Mouse (Mus musculus): ENCODE results near the gene Cacng7. TPM values are rescaled to one million over a fixed set of nuclear protein-coding genes. Genes with fewer than 3 reads are reported as not detected.
"Not testable (repeated sequence)": the region's sequence is repeated elsewhere in the genome, so short reads cannot be mapped to it uniquely, and the experiment has no call there.

Gene Cacng7
- polyA plus RNA-seq, 1 experiment from 2014 or later = 0.81 TPM

- no peak for ATAC-seq (ENCODE audit: low FRiP score, low TSS enrichment)
- Histone ChIP-seq H3K36me3 (ENCODE audit: insufficient read depth, low read length) (peaks cover 12% of the 10 kb centered on the region), H3K4me2 (replicated peaks; ENCODE audit: low read depth, low read length) (peak overlapping the region; percentile 77), H3K9ac (replicated peaks; ENCODE audit: low read length) (peak overlapping the region; percentile 62), H3K27ac (ENCODE audit: low read length) (peak overlapping the region; percentile 80), H3K27me3 (ENCODE audit: insufficient read depth, low read length) (no peaks in the 10 kb centered on the region), H3K4me3 (ENCODE audit: low read length) (peak overlapping the region; percentile 52), H3K4me1 (ENCODE audit: insufficient read depth, low read length) (peaks cover 24% of the 10 kb centered on the region), H3K9me3 (ENCODE audit: low read length) (no peaks in the 10 kb centered on the region)
- 69% methylated on average over 3 of the region's 3 CpGs for WGBS
These were observed 41.0 kb upstream of the Cacng7 start for GRCm38 (mm10) chr7:3291764-3292163.

GRCm38 (mm10) chr7:3292271-3292670 lies 40.5 kb upstream of the Cacng7 start:
- H3K27me3 ChIP-seq (ENCODE audit: insufficient read depth, low read length); ATAC-seq (ENCODE audit: low FRiP score, low TSS enrichment); H3K9me3 ChIP-seq (ENCODE audit: low read length): not testable (repeated sequence)
- Histone ChIP-seq H3K36me3 (ENCODE audit: insufficient read depth, low read length) (peaks cover 17% of the 10 kb centered on the region), H3K9ac (replicated peaks; ENCODE audit: low read length) (peak overlapping the region; percentile 62), H3K4me1 (ENCODE audit: insufficient read depth, low read length) (peaks cover 24% of the 10 kb centered on the region), H3K27ac (ENCODE audit: low read length) (peak overlapping the region; percentile 80), H3K4me2 (replicated peaks; ENCODE audit: low read depth, low read length) (peak overlapping the region; percentile 77), H3K4me3 (ENCODE audit: low read length) (peak overlapping the region; percentile 52)
- WGBS = 54% methylated on average over 12 of the region's 12 CpGs

GRCm38 (mm10) chr7:3292791-3293190 lies 40.0 kb upstream of the Cacng7 start:
- no peaks in the 10 kb centered on the region for H3K27me3 ChIP-seq (ENCODE audit: insufficient read depth, low read length)
- peak overlapping the region; percentile 77 for H3K4me2 ChIP-seq (replicated peaks; ENCODE audit: low read depth, low read length)
- 0% methylated on average over 14 of the region's 14 CpGs for WGBS
- H3K36me3 ChIP-seq (ENCODE audit: insufficient read depth, low read length) = peaks cover 22% of the 10 kb centered on the region
- H3K9ac ChIP-seq (replicated peaks; ENCODE audit: low read length) = peak overlapping the region; percentile 64
- peak overlapping the region; percentile 52 for H3K4me3 ChIP-seq (ENCODE audit: low read length)
- H3K9me3 ChIP-seq (ENCODE audit: low read length) = no peaks in the 10 kb centered on the region
- H3K27ac ChIP-seq (ENCODE audit: low read length) = peak overlapping the region; percentile 84
- peak; percentile 90 for ATAC-seq (ENCODE audit: low FRiP score, low TSS enrichment)
- peaks cover 24% of the 10 kb centered on the region for H3K4me1 ChIP-seq (ENCODE audit: insufficient read depth, low read length)

- no peaks in the 10 kb centered on the region for H3K9me3 ChIP-seq (ENCODE audit: low read length)
- H3K9ac ChIP-seq (replicated peaks; ENCODE audit: low read length) = no peak overlapping the region
- no peak overlapping the region for H3K4me3 ChIP-seq (ENCODE audit: low read length)
- H3K27me3 ChIP-seq (ENCODE audit: insufficient read depth, low read length) = no peaks in the 10 kb centered on the region
- no peak overlapping the region for H3K4me2 ChIP-seq (replicated peaks; ENCODE audit: low read depth, low read length)
- ATAC-seq (ENCODE audit: low FRiP score, low TSS enrichment) = no peak
- H3K27ac ChIP-seq (ENCODE audit: low read length) = no peak overlapping the region
- peaks cover 23% of the 10 kb centered on the region for H3K4me1 ChIP-seq (ENCODE audit: insufficient read depth, low read length)
- peaks cover 33% of the 10 kb centered on the region for H3K36me3 ChIP-seq (ENCODE audit: insufficient read depth, low read length)
- 83% methylated on average over 1 of the region's 1 CpGs for WGBS
These were observed 38.0 kb upstream of the Cacng7 start for GRCm38 (mm10) chr7:3294794-3295193.

GRCm38 (mm10) chr7:3295321-3296110 lies 37.2 kb upstream of the Cacng7 start:
- H3K27me3 ChIP-seq (ENCODE audit: insufficient read depth, low read length) = no peaks in the 10 kb centered on the region
- H3K27ac ChIP-seq (ENCODE audit: low read length) = no peak overlapping the region
- 78% methylated on average over 5 of the region's 5 CpGs for whole genome bisulfite sequencing
- H3K4me3 ChIP-seq (ENCODE audit: low read length) = no peak overlapping the region
- no peaks in the 10 kb centered on the region for H3K9me3 ChIP-seq (ENCODE audit: low read length)
- no peak overlapping the region for H3K9ac ChIP-seq (replicated peaks; ENCODE audit: low read length)
- peaks cover 21% of the 10 kb centered on the region; the same call in 1 of the 2 replicates for H3K4me1 ChIP-seq (ENCODE audit: insufficient read depth, low read length)
- no peak for ATAC-seq (ENCODE audit: low FRiP score, low TSS enrichment)
- H3K4me2 ChIP-seq (replicated peaks; ENCODE audit: low read depth, low read length) = no peak overlapping the region
- H3K36me3 ChIP-seq (ENCODE audit: insufficient read depth, low read length) = peaks cover 33% of the 10 kb centered on the region

- H3K36me3 ChIP-seq (ENCODE audit: insufficient read depth, low read length) = peaks cover 33% of the 10 kb centered on the region
- H3K4me1 ChIP-seq (ENCODE audit: insufficient read depth, low read length) = peaks cover 19% of the 10 kb centered on the region; the same call in 1 of the 2 replicates
- H3K4me3 ChIP-seq (ENCODE audit: low read length) = no peak overlapping the region
- H3K9ac ChIP-seq (replicated peaks; ENCODE audit: low read length) = no peak overlapping the region
- peaks cover 5% of the 10 kb centered on the region; the same call in 1 of the 2 replicates for H3K27me3 ChIP-seq (ENCODE audit: insufficient read depth, low read length)
- H3K9me3 ChIP-seq (ENCODE audit: low read length) = no peaks in the 10 kb centered on the region
- 94% methylated on average over 16 of the region's 16 CpGs for WGBS
- ATAC-seq (ENCODE audit: low FRiP score, low TSS enrichment) = no peak
- no peak overlapping the region for H3K27ac ChIP-seq (ENCODE audit: low read length)
- no peak overlapping the region for H3K4me2 ChIP-seq (replicated peaks; ENCODE audit: low read depth, low read length)
These were observed 36.0 kb upstream of the Cacng7 start for GRCm38 (mm10) chr7:3296711-3297110.

GRCm38 (mm10) chr7:3299941-3300617 lies 32.7 kb upstream of the Cacng7 start:
- ATAC-seq (ENCODE audit: low FRiP score, low TSS enrichment) = no peak
- Histone ChIP-seq H3K9ac (replicated peaks; ENCODE audit: low read length) (no peak overlapping the region), H3K4me2 (replicated peaks; ENCODE audit: low read depth, low read length) (no peak overlapping the region), H3K36me3 (ENCODE audit: insufficient read depth, low read length) (peaks cover 30% of the 10 kb centered on the region), H3K27me3 (ENCODE audit: insufficient read depth, low read length) (peaks cover 35% of the 10 kb centered on the region), H3K4me1 (ENCODE audit: insufficient read depth, low read length) (peaks cover 27% of the 10 kb centered on the region), H3K9me3 (ENCODE audit: low read length) (no peaks in the 10 kb centered on the region), H3K4me3 (ENCODE audit: low read length) (no peak overlapping the region), H3K27ac (ENCODE audit: low read length) (no peak overlapping the region)
- WGBS = 59% methylated on average over 7 of the region's 7 CpGs

GRCm38 (mm10) chr7:3300891-3301627 lies 31.7 kb upstream of the Cacng7 start:
- 67% methylated on average over 8 of the region's 8 CpGs for WGBS
- no peak for ATAC-seq (ENCODE audit: low FRiP score, low TSS enrichment)
- peaks cover 25% of the 10 kb centered on the region for H3K36me3 ChIP-seq (ENCODE audit: insufficient read depth, low read length)
- H3K4me1 ChIP-seq (ENCODE audit: insufficient read depth, low read length) = peaks cover 27% of the 10 kb centered on the region
- no peaks in the 10 kb centered on the region for H3K9me3 ChIP-seq (ENCODE audit: low read length)
- H3K27me3 ChIP-seq (ENCODE audit: insufficient read depth, low read length) = peaks cover 43% of the 10 kb centered on the region
- H3K9ac ChIP-seq (replicated peaks; ENCODE audit: low read length) = no peak overlapping the region; the same call in 1 of the 2 replicates
- no peak overlapping the region for H3K4me2 ChIP-seq (replicated peaks; ENCODE audit: low read depth, low read length)
- H3K27ac ChIP-seq (ENCODE audit: low read length) = no peak overlapping the region
- no peak overlapping the region for H3K4me3 ChIP-seq (ENCODE audit: low read length)

GRCm38 (mm10) chr7:3301628-3302555 lies 30.9 kb upstream of the Cacng7 start:
- Histone ChIP-seq H3K4me2 (replicated peaks; ENCODE audit: low read depth, low read length) (peak overlapping the region; percentile 61), H3K36me3 (ENCODE audit: insufficient read depth, low read length) (peaks cover 20% of the 10 kb centered on the region), H3K9me3 (ENCODE audit: low read length) (no peaks in the 10 kb centered on the region), H3K27me3 (ENCODE audit: insufficient read depth, low read length) (peaks cover 46% of the 10 kb centered on the region), H3K4me1 (ENCODE audit: insufficient read depth, low read length) (peaks cover 27% of the 10 kb centered on the region), H3K27ac (ENCODE audit: low read length) (no peak overlapping the region), H3K4me3 (ENCODE audit: low read length) (peak overlapping the region; percentile 35), H3K9ac (replicated peaks; ENCODE audit: low read length) (peak overlapping the region; percentile 33)
- ATAC-seq (ENCODE audit: low FRiP score, low TSS enrichment) = peak; percentile 64
- 5% methylated on average over 33 of the region's 33 CpGs for WGBS
